Mouse (Mus musculus) Patski (cell line): ENCODE results near the gene Olfr535. TPM values are rescaled to one million over a fixed set of nuclear protein-coding genes. Genes with fewer than 3 reads are reported as not detected.
"Not testable (repeated sequence)": the region's sequence is repeated elsewhere in the genome, so short reads cannot be mapped to it uniquely, and the experiment has no call there.

Experiments used
- ATAC-seq: fragments of 100-300 bp; one replicate; pipeline ENCODE4 v1.8.0; 2021
- CTCF ChIA-PET: fragments of 350-600 bp; sonication (Branson Sonifier 250); formaldehyde crosslinking; loops from one replicate; lab custom pipeline; 2022; ENCODE audit warnings: inconsistent platforms; lab: Charles Lee
- POLR2A ChIA-PET: fragments of 350-600 bp; sonication (Branson Sonifier 250); formaldehyde crosslinking; loops from one replicate; lab custom pipeline; 2022; ENCODE audit warnings: antibody characterized with exemption, inconsistent platforms; lab: Charles Lee
- DNase-seq: peaks from one replicate; pipeline ENCODE4 v3.0.0-alpha.2; 2011; ENCODE audit warnings: low read depth, low spot score
- H3K27me3 ChIP-seq: fragments of 371-371 bp; one replicate; pipeline ENCODE4 v1.5.1; 2021
- CTCF ChIP-seq: fragments of 100-300 bp; IDR thresholded peaks from one replicate; pipeline ENCODE4 v1.5.1; 2021
- in situ Hi-C: fragments of 300-500 bp; cut with MboI; formaldehyde crosslinking; loops from 3 replicates; pipeline ENCODE4 v1.11.1; 2018; ENCODE audit warnings: low pct_unique_long_range_greater_than_20kb, mixed read lengths
- polyA plus RNA-seq: library from polyadenylated mRNA; unstranded; gene quantifications from one replicate; pipeline ENCODE4 v1.2.3, GENCODE M21; 2021

Gene Olfr535
- not detected for polyA plus RNA-seq

GRCm38 (mm10) chr7:140483916-140484315 is at the start of gene Olfr535:
Olfr535 (plus strand) TSS chr7:140484216.
- no peaks in the 10 kb centered on the region for H3K27me3 ChIP-seq
- POLR2A ChIA-PET, result no interaction called here
- DNase-seq (no peak), ATAC-seq (no peak)
- in situ Hi-C loops, result no loop called here
- CTCF ChIA-PET, result no interaction called here
- no peak for TF ChIP-seq CTCF

- no peak for ATAC-seq
- in situ Hi-C loops, result no loop called here
- ChIA-PET CTCF (no interaction called here), POLR2A (no interaction called here)
- no peak for TF ChIP-seq CTCF
- H3K27me3 ChIP-seq, result no peaks in the 10 kb centered on the region
- DNase-seq, result no peak
These were observed 40.9 kb upstream of the Olfr535 start for GRCm38 (mm10) chr7:140443141-140443540.

GRCm38 (mm10) chr7:140463070-140463469 is 20.9 kb upstream of the Olfr535 start, which contains the start of gene Olfr533:
Olfr533 (plus strand) TSS chr7:140463370.
- ATAC-seq, CTCF ChIA-PET, in situ Hi-C loops, POLR2A ChIA-PET, DNase-seq, H3K27me3 ChIP-seq: not testable (repeated sequence)

- ChIA-PET CTCF (no interaction called here), POLR2A (no interaction called here)
- no peak for TF ChIP-seq CTCF
- H3K27me3 ChIP-seq, result no peaks in the 10 kb centered on the region
- in situ Hi-C loops, result no loop called here
- ATAC-seq, result no peak
- DNase-seq, result no peak
These were observed 6.1 kb upstream of the Olfr535 start for GRCm38 (mm10) chr7:140477886-140478285.

- TF ChIP-seq CTCF, result no peak
- ChIA-PET CTCF (no interaction called here), POLR2A (no interaction called here)
- in situ Hi-C loops, result no loop called here
- no peaks in the 10 kb centered on the region for H3K27me3 ChIP-seq
- ATAC-seq (no peak), DNase-seq (no peak)
These were observed 5.3 kb upstream of the Olfr535 start for GRCm38 (mm10) chr7:140478733-140479132.

GRCm38 (mm10) chr7:140488981-140489380 is 5.0 kb downstream of the Olfr535 start:
- ChIA-PET POLR2A (no interaction called here), CTCF (interaction anchor here (1.0 kb wide), 1 partner anchor 8 kb away, joined by 3 read pairs; no protein-coding TSS in a partner anchor)
- in situ Hi-C loops, result no loop called here
- no peaks in the 10 kb centered on the region for H3K27me3 ChIP-seq
- DNase-seq (no peak), ATAC-seq (no peak)
- no peak for TF ChIP-seq CTCF

- CTCF ChIA-PET, result no interaction called here
- POLR2A ChIA-PET, result no interaction called here
- in situ Hi-C loops, result no loop called here
- no peak for TF ChIP-seq CTCF
- ATAC-seq (no peak), DNase-seq (no peak)
- H3K27me3 ChIP-seq, result peaks cover 4% of the 10 kb centered on the region
These were observed 10.2 kb downstream of the Olfr535 start for GRCm38 (mm10) chr7:140494231-140494630.

- DNase-seq (no peak), ATAC-seq (no peak)
- ChIA-PET POLR2A (no interaction called here), CTCF (no interaction called here)
- TF ChIP-seq CTCF, result no peak
- H3K27me3 ChIP-seq, result peaks cover 4% of the 10 kb centered on the region
- in situ Hi-C loops, result no loop called here
These were observed 10.7 kb downstream of the Olfr535 start for GRCm38 (mm10) chr7:140494702-140495101.

GRCm38 (mm10) chr7:140507346-140508021 is 23.5 kb downstream of the Olfr535 start, which contains the start of gene Olfr536:
Olfr536 (minus strand) TSS chr7:140507396.
- not testable (repeated sequence) for ATAC-seq

GRCm38 (mm10) chr7:140539746-140540145 is 55.7 kb downstream of the Olfr535 start:
- ATAC-seq (no peak), DNase-seq (no peak)
- no peaks in the 10 kb centered on the region for H3K27me3 ChIP-seq
- ChIA-PET CTCF (no interaction called here), POLR2A (no interaction called here)
- TF ChIP-seq CTCF, result no peak
- in situ Hi-C loops, result loop anchor here (5.0 kb wide), 1 partner anchor 68 kb away; no protein-coding TSS in a partner anchor

More at GRCm38 (mm10) chr7:140507346-140508021, 23.5 kb downstream of the Olfr535 start, which contains the start of gene Olfr536:
- H3K27me3 ChIP-seq, DNase-seq, CTCF ChIA-PET, in situ Hi-C loops, POLR2A ChIA-PET: not testable (repeated sequence)

Other genes with a start within 250 kb of the Olfr535 start
- gene 5830411N06Rik, start 236.9 kb upstream of the Olfr535 start, polyA plus RNA-seq, result not detected
- not detected for gene Olfr525, start 163.4 kb upstream of the Olfr535 start, polyA plus RNA-seq
- not detected for gene Olfr527, start 150.2 kb upstream of the Olfr535 start, polyA plus RNA-seq
- not detected for gene Olfr60, start 122.5 kb upstream of the Olfr535 start, polyA plus RNA-seq
- gene Olfr530, start 107.9 kb upstream of the Olfr535 start, polyA plus RNA-seq, result not detected
- gene Olfr531, start 81.3 kb upstream of the Olfr535 start, polyA plus RNA-seq, result not detected
- gene Olfr532, start 62.6 kb upstream of the Olfr535 start, polyA plus RNA-seq, result not detected
- not detected for gene Olfr533, start 20.8 kb upstream of the Olfr535 start, polyA plus RNA-seq
- not detected for gene Olfr536, start 23.2 kb downstream of the Olfr535 start, polyA plus RNA-seq
- gene Olfr538, start 83.7 kb downstream of the Olfr535 start, polyA plus RNA-seq, result not detected
- gene Olfr46, start 117.1 kb downstream of the Olfr535 start, polyA plus RNA-seq, result not detected
- not detected for gene Olfr61, start 144.8 kb downstream of the Olfr535 start, polyA plus RNA-seq
- not detected for gene Olfr53, start 162.2 kb downstream of the Olfr535 start, polyA plus RNA-seq
- gene Olfr539, start 175.7 kb downstream of the Olfr535 start, polyA plus RNA-seq, result not detected
- gene Olfr45, start 197.7 kb downstream of the Olfr535 start, polyA plus RNA-seq, result not detected
- gene Olfr541, start 213.1 kb downstream of the Olfr535 start, polyA plus RNA-seq, result not detected